Mouse (Mus musculus): ENCODE measurements at regions not wholly inside any gene's neighbourhood (a gene's known extent, or its start where the extent isn't known, plus 50 kb on each side); places are given as distances from the start of the nearest gene placed in this dataset.
A peak's percentile ranks its signal among the peaks of the same experiment; 100 is the strongest.

DNA sequence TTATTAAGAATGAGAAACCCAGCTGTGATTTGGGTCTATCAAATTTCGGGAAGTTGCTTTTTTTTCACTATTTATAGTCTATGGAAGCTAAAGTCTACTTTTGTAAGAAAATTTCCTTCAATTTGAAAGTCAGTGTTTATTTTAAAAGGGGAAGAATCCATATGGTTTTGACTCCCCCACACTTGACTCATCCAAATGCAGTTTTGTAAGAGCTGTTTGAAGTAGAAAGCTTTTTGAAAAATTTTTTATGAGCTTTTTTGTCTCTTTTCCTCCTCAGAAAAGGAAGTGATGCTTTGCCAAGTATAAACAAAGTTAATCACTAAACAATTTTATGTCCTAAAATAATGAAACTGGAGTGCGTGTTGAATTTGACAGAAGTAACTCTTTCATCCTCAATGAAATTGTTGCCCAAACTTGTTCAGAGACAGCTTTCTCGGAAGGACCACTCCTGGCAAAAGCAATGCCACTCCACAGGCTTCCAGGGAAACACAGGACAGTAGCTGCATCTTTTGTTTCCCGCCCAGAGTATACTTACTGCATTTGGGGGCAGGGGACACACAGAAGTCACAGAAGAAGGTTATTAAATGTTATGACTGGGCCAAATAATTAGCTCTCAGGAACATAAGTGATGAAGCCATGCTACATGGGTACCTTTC lies 196.4 kb upstream of the Dcn start:
- WGBS = 45% methylated on average over 4 of the region's 4 CpGs
- Histone ChIP-seq H3K36me3 (no peaks in the 10 kb centered on the region), H3K27me3 (no peaks in the 10 kb centered on the region), H3K4me2 (replicated peaks) (no peak overlapping the region), H3K4me3 (replicated peaks) (no peak overlapping the region), H3K9me3 (replicated peaks) (no peaks in the 10 kb centered on the region), H3K4me1 (peaks cover 4% of the 10 kb centered on the region; the same call in 1 of the 2 replicates), H3K9ac (no peak overlapping the region), H3K27ac (replicated peaks) (0 out of 2 replicates have a peak overlapping the region, but pooled peaks have one; percentile 34)
- ATAC-seq (ENCODE audit: insufficient number of reproducible peaks, low FRiP score, low TSS enrichment, low read depth) = no peak

DNA sequence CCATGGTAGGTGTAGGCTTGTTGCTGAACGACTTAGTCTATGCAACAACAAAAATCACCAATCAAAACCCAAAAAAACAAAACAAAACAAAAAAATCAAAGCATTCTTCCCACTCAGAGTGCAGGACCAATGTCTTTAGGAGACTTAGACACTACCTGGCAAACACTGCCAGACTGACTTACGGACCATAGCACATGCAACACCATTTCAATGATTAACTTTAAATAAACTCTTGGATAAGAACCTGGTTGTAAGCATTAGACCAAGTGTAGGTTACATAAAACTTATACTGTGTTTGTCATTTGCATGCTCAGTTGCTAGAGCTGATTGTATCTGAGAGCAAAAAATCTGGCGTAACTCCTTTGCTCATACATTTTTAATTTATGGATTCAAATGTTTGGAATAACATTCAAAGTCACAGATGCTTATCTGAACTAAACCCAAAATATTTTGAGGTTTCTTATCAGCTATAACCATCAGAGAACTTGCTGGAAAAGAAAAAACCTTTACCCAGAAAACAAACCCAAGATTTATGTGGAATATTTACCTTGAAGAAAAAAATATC lies 174.5 kb upstream of the Dcn start:
- Histone ChIP-seq H3K4me2 (replicated peaks) (no peak overlapping the region), H3K27ac (replicated peaks) (no peak overlapping the region), H3K4me1 (no peaks in the 10 kb centered on the region), H3K4me3 (replicated peaks) (no peak overlapping the region), H3K36me3 (no peaks in the 10 kb centered on the region), H3K9ac (no peak overlapping the region), H3K27me3 (no peaks in the 10 kb centered on the region), H3K9me3 (replicated peaks) (no peaks in the 10 kb centered on the region)
- no peak for ATAC-seq (ENCODE audit: insufficient number of reproducible peaks, low FRiP score, low TSS enrichment, low read depth)
- 50% methylated on average over 3 of the region's 3 CpGs for WGBS

DNA sequence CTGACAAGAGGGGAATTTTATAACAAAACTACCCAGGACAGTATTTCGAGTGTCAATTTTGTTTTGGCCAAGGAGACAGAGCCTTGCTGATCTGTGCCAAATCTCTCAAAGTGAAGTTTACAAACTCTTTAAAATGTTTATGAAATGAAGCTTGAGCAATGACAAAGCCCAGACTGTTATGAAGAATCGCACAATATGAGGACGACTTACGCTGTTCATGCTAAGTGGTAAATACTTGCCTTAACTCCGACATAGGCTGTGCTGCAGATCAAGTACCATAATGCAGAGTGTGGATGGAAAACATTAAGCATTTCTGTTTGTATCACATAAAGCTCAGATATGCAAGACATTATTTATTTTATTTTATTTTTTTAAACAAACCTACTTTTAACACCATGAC lies 169.8 kb upstream of the Dcn start:
- Histone ChIP-seq H3K27me3 (no peaks in the 10 kb centered on the region), H3K36me3 (no peaks in the 10 kb centered on the region), H3K27ac (replicated peaks) (no peak overlapping the region), H3K4me3 (replicated peaks) (no peak overlapping the region), H3K4me2 (replicated peaks) (no peak overlapping the region), H3K9ac (no peak overlapping the region), H3K4me1 (peaks cover 7% of the 10 kb centered on the region; the same call in 1 of the 2 replicates), H3K9me3 (replicated peaks) (no peaks in the 10 kb centered on the region)
- 64% methylated on average over 5 of the region's 5 CpGs for WGBS
- ATAC-seq (ENCODE audit: insufficient number of reproducible peaks, low FRiP score, low TSS enrichment, low read depth) = no peak

DNA sequence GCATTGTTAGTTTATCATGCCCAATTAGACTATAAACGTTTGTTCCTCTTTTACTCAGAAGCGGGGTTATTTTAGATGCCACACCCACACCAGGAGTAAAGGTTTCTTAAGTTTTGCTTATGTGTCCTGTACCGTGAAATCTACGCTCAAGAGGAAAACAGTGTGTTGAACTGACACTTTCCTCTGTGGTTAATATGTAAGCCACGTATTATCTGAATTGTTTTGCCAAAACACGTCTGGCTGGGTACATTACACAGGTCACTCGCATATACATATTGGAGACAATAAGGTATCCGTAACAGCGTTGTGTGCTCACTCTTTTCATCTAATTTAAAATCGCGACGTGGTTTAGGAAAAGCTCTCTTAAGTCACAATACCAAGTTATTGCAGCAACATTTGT lies 166.9 kb upstream of the Dcn start:
- no peak for ATAC-seq (ENCODE audit: insufficient number of reproducible peaks, low FRiP score, low TSS enrichment, low read depth)
- H3K4me3 ChIP-seq (replicated peaks) = peak overlapping the region; percentile 50
- 10% methylated on average over 12 of the region's 12 CpGs for WGBS
- H3K9ac ChIP-seq = no peak overlapping the region
- peaks cover 11% of the 10 kb centered on the region; the same call in 1 of the 2 replicates for H3K4me1 ChIP-seq
- no peaks in the 10 kb centered on the region for H3K36me3 ChIP-seq
- peak overlapping the region; percentile 79 for H3K27ac ChIP-seq (replicated peaks)
- H3K9me3 ChIP-seq (replicated peaks) = no peaks in the 10 kb centered on the region
- no peaks in the 10 kb centered on the region for H3K27me3 ChIP-seq
- H3K4me2 ChIP-seq (replicated peaks) = peak overlapping the region; percentile 58

DNA sequence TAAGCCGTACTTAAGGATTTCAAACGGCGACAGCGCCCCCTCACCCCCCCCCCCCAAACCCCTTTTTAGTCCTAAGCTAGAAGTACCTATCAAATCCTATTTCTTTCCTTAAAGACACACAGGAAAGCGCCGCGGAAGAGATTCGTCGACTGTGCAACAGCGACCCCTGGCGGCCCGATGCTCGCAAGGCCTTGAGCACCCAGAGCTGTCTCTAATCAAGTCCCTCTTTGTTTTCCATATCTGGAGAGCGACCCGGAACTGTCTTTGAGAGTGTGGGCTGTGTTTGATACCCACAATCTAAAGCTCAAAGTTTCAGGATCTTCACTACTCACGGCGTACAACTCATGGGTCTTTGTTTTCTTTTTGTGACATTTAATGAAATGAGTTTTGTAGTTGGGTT lies 166.4 kb upstream of the Dcn start:
- under 1% methylated on average over 17 of the region's 17 CpGs for WGBS
- no peaks in the 10 kb centered on the region for H3K27me3 ChIP-seq
- H3K27ac ChIP-seq (replicated peaks) = peak overlapping the region; percentile 97
- H3K4me3 ChIP-seq (replicated peaks) = peak overlapping the region; percentile 50
- peak; percentile 91 for ATAC-seq (ENCODE audit: insufficient number of reproducible peaks, low FRiP score, low TSS enrichment, low read depth)
- peak overlapping the region; percentile 36 for H3K9ac ChIP-seq
- H3K36me3 ChIP-seq = no peaks in the 10 kb centered on the region
- peaks cover 11% of the 10 kb centered on the region; the same call in 1 of the 2 replicates for H3K4me1 ChIP-seq
- H3K4me2 ChIP-seq (replicated peaks) = peak overlapping the region; percentile 58
- H3K9me3 ChIP-seq (replicated peaks) = no peaks in the 10 kb centered on the region

DNA sequence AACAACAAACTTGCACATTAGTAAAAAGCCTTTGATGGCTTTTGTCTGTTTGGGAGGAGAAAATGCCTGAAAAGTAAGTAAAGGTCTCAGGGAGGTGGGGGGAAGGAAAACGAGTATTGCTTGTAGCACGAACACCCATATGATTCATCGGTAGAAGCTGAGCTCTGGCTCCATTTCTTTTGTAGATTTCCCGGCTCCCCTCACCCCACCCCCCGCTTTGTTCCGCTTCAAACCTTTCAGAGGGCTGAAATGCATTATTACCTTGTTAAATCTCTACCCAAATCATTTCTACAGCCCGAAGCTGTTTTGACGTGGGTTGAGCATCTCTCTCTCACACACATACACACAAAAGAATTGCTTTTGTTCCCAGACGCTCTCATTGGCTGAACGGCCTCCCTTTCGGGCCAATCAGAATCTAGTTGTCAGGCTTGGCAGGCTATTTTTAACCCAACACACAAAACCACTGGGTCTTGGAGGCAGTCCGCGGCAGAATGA lies 166.0 kb upstream of the Dcn start:
- Histone ChIP-seq H3K36me3 (no peaks in the 10 kb centered on the region), H3K4me1 (peaks cover 11% of the 10 kb centered on the region; the same call in 1 of the 2 replicates), H3K27me3 (no peaks in the 10 kb centered on the region), H3K9me3 (replicated peaks) (no peaks in the 10 kb centered on the region), H3K4me2 (replicated peaks) (peak overlapping the region; percentile 58), H3K9ac (peak overlapping the region; percentile 36), H3K4me3 (replicated peaks) (peak overlapping the region; percentile 50), H3K27ac (replicated peaks) (peak overlapping the region; percentile 97)
- peak; percentile 90 for ATAC-seq (ENCODE audit: insufficient number of reproducible peaks, low FRiP score, low TSS enrichment, low read depth)
- WGBS = under 1% methylated on average over 13 of the region's 13 CpGs

DNA sequence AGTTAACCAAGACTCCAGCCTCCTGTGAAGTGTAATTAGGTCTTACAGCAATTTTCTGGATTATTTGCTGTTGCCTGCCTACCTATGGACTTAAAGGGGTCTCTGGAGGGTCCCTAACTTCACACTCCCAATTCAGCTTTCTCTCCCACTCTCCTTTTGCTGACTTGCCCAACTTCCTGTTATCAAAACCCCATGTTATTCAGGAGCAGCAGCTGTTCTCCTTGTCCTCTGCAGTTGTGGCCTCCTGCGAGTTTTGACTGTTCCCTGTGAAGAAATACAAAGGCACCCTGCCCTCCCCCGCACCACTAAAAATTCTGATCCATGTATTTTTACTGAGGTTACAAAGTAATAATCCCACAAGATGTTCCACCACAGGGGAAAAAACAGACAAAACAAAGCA lies 146.8 kb upstream of the Dcn start:
- 76% methylated on average over 2 of the region's 2 CpGs for WGBS
- ATAC-seq (ENCODE audit: insufficient number of reproducible peaks, low FRiP score, low TSS enrichment, low read depth) = no peak
- H3K9ac ChIP-seq = no peak overlapping the region
- no peak overlapping the region for H3K27ac ChIP-seq (replicated peaks)
- no peaks in the 10 kb centered on the region for H3K27me3 ChIP-seq
- no peaks in the 10 kb centered on the region for H3K4me1 ChIP-seq
- H3K36me3 ChIP-seq = no peaks in the 10 kb centered on the region
- no peaks in the 10 kb centered on the region for H3K9me3 ChIP-seq (replicated peaks)
- H3K4me3 ChIP-seq (replicated peaks) = no peak overlapping the region
- H3K4me2 ChIP-seq (replicated peaks) = no peak overlapping the region

DNA sequence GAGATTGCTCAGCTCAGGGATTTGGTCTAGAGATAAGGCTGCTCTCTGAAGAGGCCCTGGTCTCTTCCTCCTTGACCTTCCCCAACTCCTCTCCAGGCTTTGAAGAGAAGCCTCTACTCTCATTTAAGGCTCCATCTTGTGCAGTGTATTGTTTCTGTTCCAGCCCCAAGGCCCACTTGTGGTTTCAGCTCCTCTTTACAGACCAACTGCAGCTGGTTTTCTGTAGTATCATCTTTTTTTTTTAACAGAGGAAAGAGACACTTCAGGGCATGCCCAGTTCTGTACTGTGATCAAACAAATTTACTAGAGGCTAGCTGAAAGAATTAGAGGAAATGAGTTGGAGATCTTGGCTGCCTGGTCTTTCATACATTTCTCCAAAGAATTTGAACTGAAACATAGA lies 145.4 kb upstream of the Dcn start:
- Histone ChIP-seq H3K4me1 (no peaks in the 10 kb centered on the region), H3K4me3 (replicated peaks) (no peak overlapping the region), H3K27me3 (no peaks in the 10 kb centered on the region), H3K27ac (replicated peaks) (no peak overlapping the region), H3K9me3 (replicated peaks) (no peaks in the 10 kb centered on the region), H3K4me2 (replicated peaks) (no peak overlapping the region), H3K36me3 (no peaks in the 10 kb centered on the region), H3K9ac (no peak overlapping the region)
- no peak for ATAC-seq (ENCODE audit: insufficient number of reproducible peaks, low FRiP score, low TSS enrichment, low read depth)

DNA sequence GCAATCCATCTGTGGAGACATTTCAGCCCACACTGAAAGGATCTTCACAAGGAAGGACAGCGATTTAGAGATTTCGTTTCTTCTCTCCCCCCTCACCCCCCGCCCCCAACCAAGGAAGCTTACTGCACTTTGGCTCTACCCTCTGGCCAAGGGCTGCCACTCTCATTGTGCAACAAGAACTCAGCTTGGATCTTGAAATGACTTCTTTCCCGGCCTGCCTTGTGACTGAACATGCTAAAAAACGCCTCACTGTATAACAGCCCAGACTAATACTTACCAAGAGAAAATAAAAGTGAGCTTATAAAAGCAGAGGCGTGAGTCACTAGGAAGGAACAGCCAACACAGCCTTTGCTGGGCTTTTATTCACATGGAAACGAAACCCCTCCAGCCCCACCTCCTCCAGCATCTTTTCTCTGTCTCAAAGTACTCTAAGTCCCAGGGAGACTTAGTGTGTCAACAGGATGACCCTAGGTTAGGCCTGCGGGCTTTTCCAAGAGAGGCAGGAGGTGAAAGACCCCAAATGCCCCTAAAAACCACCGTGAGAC lies 144.7 kb upstream of the Dcn start:
- no peak overlapping the region for H3K4me2 ChIP-seq (replicated peaks)
- 61% methylated on average over 9 of the region's 9 CpGs for whole genome bisulfite sequencing
- no peak overlapping the region for H3K4me3 ChIP-seq (replicated peaks)
- no peaks in the 10 kb centered on the region for H3K9me3 ChIP-seq (replicated peaks)
- no peaks in the 10 kb centered on the region for H3K36me3 ChIP-seq
- ATAC-seq (ENCODE audit: insufficient number of reproducible peaks, low FRiP score, low TSS enrichment, low read depth) = no peak
- H3K27me3 ChIP-seq = no peaks in the 10 kb centered on the region
- no peak overlapping the region for H3K9ac ChIP-seq
- H3K27ac ChIP-seq (replicated peaks) = no peak overlapping the region
- H3K4me1 ChIP-seq = no peaks in the 10 kb centered on the region

DNA sequence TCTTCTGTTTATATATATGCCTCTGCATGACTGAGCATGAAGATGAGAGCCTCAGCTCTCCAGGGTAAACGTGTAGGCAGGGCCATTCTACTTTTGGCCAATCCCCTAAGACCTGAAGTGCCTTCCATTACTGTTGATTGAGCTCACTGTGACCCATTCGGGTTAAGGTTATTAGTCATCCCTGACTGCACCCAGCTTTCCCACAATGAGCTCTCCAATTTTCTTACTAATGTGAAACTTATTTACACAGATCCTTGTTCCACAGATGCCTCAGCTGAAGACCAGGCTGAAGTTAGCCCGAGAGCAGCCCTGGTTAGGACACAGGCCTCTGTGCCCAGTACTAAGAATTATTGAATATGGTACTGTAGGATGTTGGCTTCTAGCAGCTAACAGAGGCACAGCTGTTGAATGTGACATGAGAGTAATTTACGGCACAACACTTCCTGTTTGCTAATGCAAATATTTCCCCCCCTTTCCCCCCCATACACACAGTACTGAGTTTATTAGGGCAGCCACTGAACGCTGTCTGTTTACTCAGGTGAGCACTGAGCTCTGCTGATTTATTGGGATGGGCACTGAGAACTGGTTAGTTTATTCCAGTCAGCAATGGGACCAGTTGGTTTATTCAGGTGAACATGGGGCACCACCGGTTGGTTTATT lies 141.2 kb upstream of the Dcn start:
- Histone ChIP-seq H3K27me3 (no peaks in the 10 kb centered on the region), H3K4me3 (replicated peaks) (no peak overlapping the region), H3K36me3 (no peaks in the 10 kb centered on the region), H3K9ac (no peak overlapping the region), H3K4me2 (replicated peaks) (no peak overlapping the region), H3K9me3 (replicated peaks) (no peaks in the 10 kb centered on the region), H3K4me1 (peaks cover 4% of the 10 kb centered on the region), H3K27ac (replicated peaks) (no peak overlapping the region)
- WGBS = 65% methylated on average over 6 of the region's 6 CpGs
- ATAC-seq (ENCODE audit: insufficient number of reproducible peaks, low FRiP score, low TSS enrichment, low read depth) = no peak

DNA sequence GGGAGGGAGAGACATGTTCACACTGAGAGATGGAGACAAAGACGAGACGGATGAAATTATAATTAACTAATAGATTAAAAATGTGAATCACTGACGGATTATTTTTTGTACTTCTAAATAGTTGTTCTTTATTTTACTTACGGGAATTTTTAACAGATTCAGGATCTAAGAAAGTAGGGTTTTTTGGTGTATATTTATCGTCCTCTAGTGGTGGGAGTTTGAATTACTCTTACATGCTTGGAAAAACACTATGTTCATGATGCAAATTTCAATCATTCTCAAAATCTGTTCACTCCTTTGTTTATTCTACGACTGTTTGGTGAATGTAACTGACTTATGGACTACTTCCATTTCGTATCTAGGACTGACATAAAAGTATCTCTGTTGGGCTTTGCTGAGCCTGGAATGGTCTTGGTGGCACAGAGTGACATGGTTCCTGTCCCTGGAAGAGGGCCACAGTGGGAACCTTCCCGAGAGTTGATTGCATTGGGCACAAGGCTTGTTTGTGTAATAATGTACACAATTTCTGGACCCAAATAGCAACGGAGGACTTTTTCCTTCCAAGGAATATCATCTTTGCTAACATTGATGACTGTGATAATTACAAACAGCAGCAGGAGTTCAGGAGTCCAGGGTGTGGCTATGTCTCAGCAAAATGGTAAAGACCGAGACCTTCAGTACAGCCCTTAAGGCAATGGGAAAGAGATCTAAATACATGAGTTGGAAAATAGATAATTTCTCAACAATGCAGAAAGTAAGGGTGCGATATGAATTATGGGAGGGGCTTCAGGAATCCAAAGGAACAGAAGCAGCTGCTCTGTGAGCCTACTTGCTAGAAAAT lies 139.3 kb upstream of the Dcn start:
- ATAC-seq (ENCODE audit: insufficient number of reproducible peaks, low FRiP score, low TSS enrichment, low read depth) = no peak
- no peaks in the 10 kb centered on the region for H3K27me3 ChIP-seq
- H3K36me3 ChIP-seq = no peaks in the 10 kb centered on the region
- H3K27ac ChIP-seq (replicated peaks) = no peak overlapping the region
- H3K4me1 ChIP-seq = peaks cover 4% of the 10 kb centered on the region
- H3K9me3 ChIP-seq (replicated peaks) = no peaks in the 10 kb centered on the region
- H3K4me3 ChIP-seq (replicated peaks) = no peak overlapping the region
- H3K4me2 ChIP-seq (replicated peaks) = no peak overlapping the region
- no peak overlapping the region for H3K9ac ChIP-seq
- WGBS = 30% methylated on average over 11 of the region's 11 CpGs

All from embryonic facial prominence, embryonic 15.5 days (tissue).